Mouse (Mus musculus): ENCODE results near the gene Apela. TPM values are rescaled to one million over a fixed set of nuclear protein-coding genes. Genes with fewer than 3 reads are reported as not detected.
"Not testable (repeated sequence)": the region's sequence is repeated elsewhere in the genome, so short reads cannot be mapped to it uniquely, and the experiment has no call there.

Apela gene
- polyA plus RNA-seq, 1 experiment, result 119 TPM

DNA sequence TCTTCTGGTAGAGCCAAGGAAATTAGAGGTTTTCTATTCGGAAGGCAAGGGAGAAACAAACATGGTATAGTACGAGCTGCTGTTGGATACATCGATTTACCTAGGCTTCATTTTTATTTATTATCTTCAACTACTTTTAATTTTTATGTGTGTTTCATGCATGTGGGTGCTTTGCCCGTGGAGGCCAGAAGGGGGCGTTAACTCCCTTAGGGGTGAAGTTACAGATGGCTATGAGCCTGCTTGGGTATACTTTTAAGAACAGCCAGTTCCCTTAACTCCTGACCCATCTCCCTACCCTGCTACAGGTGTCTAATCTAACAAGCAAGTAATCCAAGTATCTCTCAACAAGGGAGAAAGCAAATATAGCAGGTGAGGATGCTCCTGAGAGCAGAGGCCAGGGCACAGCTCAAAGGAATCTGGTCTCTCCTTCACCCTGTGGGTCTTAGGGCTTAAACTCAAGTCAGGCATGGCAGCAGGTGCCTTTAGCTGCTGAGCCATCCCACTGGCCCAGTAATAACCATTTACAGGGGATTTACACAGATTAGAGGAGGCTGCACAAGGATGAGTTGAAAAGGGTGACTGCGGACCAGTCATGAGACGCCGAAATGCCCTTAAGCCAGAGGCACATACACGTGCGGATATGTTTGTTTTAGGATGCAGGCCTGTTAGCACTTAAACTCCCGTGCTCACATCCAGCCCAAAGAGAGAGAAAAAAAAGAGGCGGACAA, 8.0 kb downstream of the Apela start:
- TF ChIP-seq CTCF (conservative IDR thresholded peaks at IDR 0.05; ENCODE audit: insufficient read depth, insufficient read length, low read depth, low read length), result 0 out of 2 replicates have a peak, but pooled peaks have one; percentile 18
- TF ChIP-seq POLR2A (IDR thresholded peaks at IDR 0.05; ENCODE audit: low read depth, low read length), result no peak
- Histone ChIP-seq H3K4me3 (ENCODE audit: insufficient read depth, low read depth, low read length) (no peak overlapping the region), H3K36me3 (ENCODE audit: control insufficient read depth, insufficient read depth, low read length) (no peaks in the 10 kb centered on the region), H3K27ac (ENCODE audit: insufficient read depth, low read depth, low read length) (peak overlapping the region; percentile 54), H3K4me1 (ENCODE audit: control insufficient read depth, insufficient read depth, low read length) (peaks cover 7% of the 10 kb centered on the region; the same call in 1 of the 2 replicates), H3K27me3 (replicated peaks; ENCODE audit: control insufficient read depth, insufficient read depth, low read length) (no peaks in the 10 kb centered on the region)
- WGBS, result 74% methylated on average over 12 of the region's 12 CpGs
- peak; percentile 19 for DNase-seq

GRCm38 (mm10) chr8:65022485-65022884, 14.7 kb downstream of the Apela start:
- Histone ChIP-seq H3K4me1 (ENCODE audit: control insufficient read depth, insufficient read depth, low read length) (no peaks in the 10 kb centered on the region), H3K4me3 (ENCODE audit: insufficient read depth, low read depth, low read length) (no peak overlapping the region), H3K27ac (ENCODE audit: insufficient read depth, low read depth, low read length) (no peak overlapping the region), H3K36me3 (ENCODE audit: control insufficient read depth, insufficient read depth, low read length) (no peaks in the 10 kb centered on the region), H3K27me3 (replicated peaks; ENCODE audit: control insufficient read depth, insufficient read depth, low read length) (no peaks in the 10 kb centered on the region)
- 46% methylated on average over 8 of the region's 8 CpGs for WGBS
- peak; percentile 68 for TF ChIP-seq CTCF (conservative IDR thresholded peaks at IDR 0.05; ENCODE audit: insufficient read depth, insufficient read length, low read depth, low read length)
- TF ChIP-seq POLR2A (IDR thresholded peaks at IDR 0.05; ENCODE audit: low read depth, low read length), result no peak
- DNase-seq, result peak; percentile 74

DNA sequence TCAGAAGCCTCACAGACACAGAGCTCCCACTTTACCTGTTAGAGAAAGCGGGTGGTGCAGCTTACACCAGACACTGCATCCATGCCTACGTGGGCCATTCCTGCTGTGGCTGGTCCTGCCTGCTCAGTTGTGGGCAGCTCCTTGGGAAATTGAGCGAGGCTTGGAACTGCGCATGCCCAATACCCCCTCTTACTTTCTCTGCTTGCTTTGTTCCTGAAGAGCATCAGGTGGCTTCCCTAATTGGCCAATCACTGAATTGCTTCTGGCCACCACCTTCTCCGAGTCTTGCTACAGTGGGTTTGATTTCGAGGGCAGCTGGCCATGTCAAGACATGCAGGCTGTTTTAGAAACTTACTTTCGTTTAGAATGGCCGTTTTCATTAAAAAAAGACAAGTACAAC, 18.7 kb downstream of the Apela start, which contains the start of the genes Trim61 and Trim60:
Trim61 (minus strand) TSS at position 101 of the 400 bp plus-strand sequence.
Trim60 (minus strand) TSS at position 162 of the 400 bp plus-strand sequence.
- DNase-seq, result no peak
- no peak for TF ChIP-seq CTCF (conservative IDR thresholded peaks at IDR 0.05; ENCODE audit: insufficient read depth, insufficient read length, low read depth, low read length)
- TF ChIP-seq POLR2A (IDR thresholded peaks at IDR 0.05; ENCODE audit: low read depth, low read length), result no peak
- Histone ChIP-seq H3K27ac (ENCODE audit: insufficient read depth, low read depth, low read length) (no peak within 1 kb of the TSS), H3K4me3 (ENCODE audit: insufficient read depth, low read depth, low read length) (no peak within 1 kb of the TSS), H3K27me3 (replicated peaks; ENCODE audit: control insufficient read depth, insufficient read depth, low read length) (no peaks in the 10 kb centered on the region), H3K36me3 (ENCODE audit: control insufficient read depth, insufficient read depth, low read length) (no peaks in the 10 kb centered on the region), H3K4me1 (ENCODE audit: control insufficient read depth, insufficient read depth, low read length) (no peaks in the 10 kb centered on the region)
- 82% methylated on average over 8 of the region's 8 CpGs for WGBS

DNA sequence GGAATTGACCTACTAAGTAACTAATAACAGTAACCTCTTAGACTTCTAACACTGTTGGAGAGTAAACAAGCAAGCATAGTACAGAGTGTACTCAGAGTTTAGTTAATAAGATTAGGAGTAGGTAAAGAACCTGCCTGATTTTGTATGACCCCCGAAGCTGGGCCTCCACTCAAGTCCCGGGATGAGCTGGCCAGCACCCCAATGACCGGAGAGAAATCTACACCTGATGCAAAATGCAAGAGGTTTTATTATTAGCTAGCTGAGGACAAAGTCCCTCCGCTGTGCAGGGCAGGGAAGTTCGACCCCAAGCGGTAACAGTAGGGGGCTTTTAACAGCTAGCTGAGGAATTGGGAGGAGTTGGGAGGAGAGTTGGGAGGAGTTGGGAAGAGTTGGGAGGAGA, 29.5 kb downstream of the Apela start:
- not testable (repeated sequence) for H3K4me3 ChIP-seq (ENCODE audit: insufficient read depth, low read depth, low read length); H3K27me3 ChIP-seq (replicated peaks; ENCODE audit: control insufficient read depth, insufficient read depth, low read length); H3K27ac ChIP-seq (ENCODE audit: insufficient read depth, low read depth, low read length); H3K4me1 ChIP-seq (ENCODE audit: control insufficient read depth, insufficient read depth, low read length); H3K36me3 ChIP-seq (ENCODE audit: control insufficient read depth, insufficient read depth, low read length)
- 52% methylated on average over 6 of the region's 6 CpGs for WGBS
- DNase-seq, result peak; percentile 71

DNA sequence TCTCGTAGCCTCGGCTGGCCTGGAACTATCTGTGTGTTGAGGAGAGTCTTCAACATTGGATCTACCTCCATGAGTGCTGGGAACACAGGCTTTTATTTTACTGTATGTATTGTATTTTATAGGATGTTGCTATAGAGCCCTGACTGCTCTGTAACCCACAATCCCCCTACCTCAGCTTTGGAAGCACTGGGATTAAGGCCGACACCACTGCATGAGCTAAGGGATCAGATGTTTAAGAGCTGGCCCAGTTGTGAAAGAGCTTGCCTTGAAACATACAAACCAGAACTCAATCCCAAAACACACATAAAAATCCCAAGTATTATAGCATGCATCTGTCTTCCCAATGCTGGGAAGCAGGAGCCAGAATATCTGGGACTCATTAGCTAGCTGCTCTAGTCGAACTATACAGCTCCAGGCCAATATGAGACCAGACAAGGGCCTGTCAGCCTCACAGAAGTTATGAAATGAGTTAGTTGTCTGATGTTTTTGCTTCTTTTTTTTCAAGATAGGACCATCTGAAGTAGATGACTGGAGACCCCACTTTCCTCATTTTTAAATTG, 38.2 kb downstream of the Apela start:
- WGBS, result 87% methylated on average over 4 of the region's 4 CpGs
- Histone ChIP-seq H3K4me3 (ENCODE audit: insufficient read depth, low read depth, low read length) (no peak overlapping the region), H3K4me1 (ENCODE audit: control insufficient read depth, insufficient read depth, low read length) (no peaks in the 10 kb centered on the region), H3K27me3 (replicated peaks; ENCODE audit: control insufficient read depth, insufficient read depth, low read length) (no peaks in the 10 kb centered on the region), H3K36me3 (ENCODE audit: control insufficient read depth, insufficient read depth, low read length) (no peaks in the 10 kb centered on the region), H3K27ac (ENCODE audit: insufficient read depth, low read depth, low read length) (no peak overlapping the region)
- no peak for TF ChIP-seq CTCF (conservative IDR thresholded peaks at IDR 0.05; ENCODE audit: insufficient read depth, insufficient read length, low read depth, low read length)
- DNase-seq, result no peak

DNA sequence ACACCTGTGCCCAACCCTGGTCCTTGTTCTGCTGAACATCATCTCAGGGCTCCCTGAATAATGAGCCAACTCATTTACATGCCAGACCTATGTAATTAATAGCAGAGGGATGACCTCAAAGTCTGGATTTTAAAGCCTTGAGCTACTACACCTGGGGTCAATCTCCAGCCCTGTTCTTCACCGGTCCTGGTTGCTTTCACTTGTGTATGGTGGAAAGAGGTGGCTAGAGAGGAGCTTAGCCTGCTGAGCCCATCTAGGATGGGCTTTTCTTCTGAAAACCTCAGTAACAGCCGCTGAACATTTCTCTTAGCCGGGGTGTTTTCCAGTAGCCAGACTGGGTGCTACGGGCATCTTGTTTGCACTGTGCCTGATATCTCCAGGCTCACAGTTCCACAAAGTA, 49.4 kb downstream of the Apela start, which contains the start of gene Trim75:
Trim75 (minus strand) TSS at position 101 of the 400 bp plus-strand sequence.
- H3K4me1 ChIP-seq (ENCODE audit: control insufficient read depth, insufficient read depth, low read length), result no peaks in the 10 kb centered on the region
- no peak for DNase-seq
- WGBS, result 86% methylated on average over 4 of the region's 4 CpGs
- no peaks in the 10 kb centered on the region for H3K36me3 ChIP-seq (ENCODE audit: control insufficient read depth, insufficient read depth, low read length)
- TF ChIP-seq POLR2A (IDR thresholded peaks at IDR 0.05; ENCODE audit: low read depth, low read length), result no peak
- H3K4me3 ChIP-seq (ENCODE audit: insufficient read depth, low read depth, low read length), result no peak within 1 kb of the TSS
- no peaks in the 10 kb centered on the region for H3K27me3 ChIP-seq (replicated peaks; ENCODE audit: control insufficient read depth, insufficient read depth, low read length)
- H3K27ac ChIP-seq (ENCODE audit: insufficient read depth, low read depth, low read length), result no peak within 1 kb of the TSS

DNA sequence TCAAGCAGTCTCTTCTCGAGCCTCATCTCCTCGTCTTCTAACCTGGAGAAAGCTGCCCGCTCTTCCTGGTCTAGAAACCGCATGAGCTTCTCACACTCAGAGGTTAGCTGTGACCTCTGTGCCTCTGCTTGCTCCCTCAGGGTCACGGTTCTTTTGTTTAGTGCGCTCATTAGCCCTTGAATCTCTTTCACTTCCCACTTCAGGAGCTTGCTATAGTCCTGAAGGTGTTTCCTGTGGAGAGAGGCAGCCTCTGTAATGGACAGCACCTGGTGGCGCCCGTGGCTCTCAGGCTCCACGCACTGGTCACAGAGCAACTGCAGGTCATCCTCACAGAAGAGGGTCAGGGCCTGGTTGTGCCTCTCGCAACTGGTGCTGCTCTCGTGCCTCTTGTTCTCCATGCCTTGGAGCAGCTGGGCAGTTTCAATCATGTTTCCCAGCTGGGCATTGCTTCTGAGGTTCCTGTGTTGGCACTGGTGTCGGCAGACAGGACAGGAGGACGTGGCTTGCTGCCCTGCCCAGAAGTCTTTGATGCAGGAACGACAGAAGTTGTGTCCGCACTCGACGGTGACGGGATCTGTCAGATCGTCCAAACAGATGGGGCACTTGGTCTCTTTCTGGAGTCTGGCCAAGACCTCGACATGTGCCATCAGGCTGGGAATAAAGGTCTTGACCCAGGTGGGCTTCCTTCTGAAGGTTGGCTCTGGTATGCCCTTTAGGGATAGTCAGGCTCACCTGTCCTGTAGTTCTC, 53.8 kb downstream of the Apela start:
- DNase-seq, result no peak
- WGBS, result 74% methylated on average over 20 of the region's 20 CpGs

More for the DNA sequence above, 53.8 kb downstream of the Apela start:
- H3K4me1 ChIP-seq (ENCODE audit: control insufficient read depth, insufficient read depth, low read length), result no peaks in the 10 kb centered on the region
- TF ChIP-seq POLR2A (IDR thresholded peaks at IDR 0.05; ENCODE audit: low read depth, low read length) (no peak), CTCF (conservative IDR thresholded peaks at IDR 0.05; ENCODE audit: insufficient read depth, insufficient read length, low read depth, low read length) (no peak)
- no peak overlapping the region for H3K4me3 ChIP-seq (ENCODE audit: insufficient read depth, low read depth, low read length)
- H3K27ac ChIP-seq (ENCODE audit: insufficient read depth, low read depth, low read length), result no peak overlapping the region
- H3K27me3 ChIP-seq (replicated peaks; ENCODE audit: control insufficient read depth, insufficient read depth, low read length), result no peaks in the 10 kb centered on the region
- H3K36me3 ChIP-seq (ENCODE audit: control insufficient read depth, insufficient read depth, low read length), result no peaks in the 10 kb centered on the region

Other genes with a start within 250 kb of the Apela start
- 14.0 and 15.6 TPM in 2 replicates for gene Klhl2, start 187.3 kb downstream of the Apela start, polyA plus RNA-seq (2012; rRNA removed)
- 82.6 and 83.5 TPM in 2 replicates for gene Tmem192, start 90.2 kb downstream of the Apela start, polyA plus RNA-seq (2012; rRNA removed)
- 0.03 and 0.10 TPM in 2 replicates for gene Trim75, start 49.5 kb downstream of the Apela start, polyA plus RNA-seq (2012; rRNA removed)
- gene Trim61, start 18.8 kb downstream of the Apela start, polyA plus RNA-seq (2012; rRNA removed), result 0.37 and 0.69 TPM in 2 replicates
- 0.27 and 0.41 TPM in 2 replicates for gene Trim60, start 18.8 kb downstream of the Apela start, polyA plus RNA-seq (2012; rRNA removed)
- not detected in 2 replicates for gene Gm10663, start 37.7 kb upstream of the Apela start, polyA plus RNA-seq (2012; rRNA removed)
- 0.08 TPM in 1 of 2 replicates, not detected in the other for gene BC030870, start 92.2 kb upstream of the Apela start, polyA plus RNA-seq (2012; rRNA removed)

Measured in kidney, adult 2 months (tissue).